Mouse (Mus musculus): ENCODE measurements at regions not wholly inside any gene's neighbourhood (a gene's known extent, or its start where the extent isn't known, plus 50 kb on each side); places are given as distances from the start of the nearest gene placed in this dataset.

- Histone ChIP-seq H3K27ac (ENCODE audit: low read depth, low read length) (no peak overlapping the region), H3K4me2 (ENCODE audit: low read length) (no peak overlapping the region), H3K9me3 (replicated peaks; ENCODE audit: control insufficient read depth, low read length) (no peaks in the 10 kb centered on the region), H3K4me3 (ENCODE audit: low read depth, low read length) (no peak overlapping the region), H3K4me1 (ENCODE audit: control insufficient read depth, insufficient read depth, low read length) (no peaks in the 10 kb centered on the region), H3K27me3 (replicated peaks; ENCODE audit: control insufficient read depth, insufficient read depth, low read length) (peaks cover 5% of the 10 kb centered on the region; the same call in 1 of the 2 replicates), H3K9ac (ENCODE audit: low read length) (no peak overlapping the region), H3K36me3 (ENCODE audit: control insufficient read depth, insufficient read depth, low read length) (no peaks in the 10 kb centered on the region)
- DNase-seq (ENCODE audit: low spot score) (no peak), ATAC-seq (no peak)
- WGBS, result 90% methylated on average over 14 of the region's 14 CpGs
Measured at GRCm38 (mm10) chr9:63841102-63841501, 83.3 kb upstream of the Smad3 start.

- Histone ChIP-seq H3K36me3 (ENCODE audit: control insufficient read depth, insufficient read depth, low read length) (no peaks in the 10 kb centered on the region), H3K4me1 (ENCODE audit: control insufficient read depth, insufficient read depth, low read length) (no peaks in the 10 kb centered on the region), H3K9ac (ENCODE audit: low read length) (no peak overlapping the region), H3K27ac (ENCODE audit: low read depth, low read length) (no peak overlapping the region), H3K9me3 (replicated peaks; ENCODE audit: control insufficient read depth, low read length) (no peaks in the 10 kb centered on the region), H3K4me3 (ENCODE audit: low read depth, low read length) (no peak overlapping the region), H3K4me2 (ENCODE audit: low read length) (no peak overlapping the region), H3K27me3 (replicated peaks; ENCODE audit: control insufficient read depth, insufficient read depth, low read length) (no peaks in the 10 kb centered on the region)
- WGBS, result 89% methylated on average over 14 of the region's 14 CpGs
- no peak for DNase-seq (ENCODE audit: low spot score)
- ATAC-seq, result no peak
Measured at GRCm38 (mm10) chr9:63838996-63839772, 81.4 kb upstream of the Smad3 start.

GRCm38 (mm10) chr9:63837552-63837951, 79.8 kb upstream of the Smad3 start:
- ATAC-seq, result no peak
- H3K27ac ChIP-seq (ENCODE audit: low read depth, low read length), result no peak overlapping the region
- no peaks in the 10 kb centered on the region for H3K27me3 ChIP-seq (replicated peaks; ENCODE audit: control insufficient read depth, insufficient read depth, low read length)
- peak; percentile 13 for DNase-seq (ENCODE audit: low spot score)
- H3K4me1 ChIP-seq (ENCODE audit: control insufficient read depth, insufficient read depth, low read length), result no peaks in the 10 kb centered on the region
- WGBS, result 76% methylated on average over 6 of the region's 6 CpGs
- H3K4me3 ChIP-seq (ENCODE audit: low read depth, low read length), result no peak overlapping the region
- H3K9me3 ChIP-seq (replicated peaks; ENCODE audit: control insufficient read depth, low read length), result no peaks in the 10 kb centered on the region
- H3K36me3 ChIP-seq (ENCODE audit: control insufficient read depth, insufficient read depth, low read length), result no peaks in the 10 kb centered on the region
- H3K9ac ChIP-seq (ENCODE audit: low read length), result no peak overlapping the region
- H3K4me2 ChIP-seq (ENCODE audit: low read length), result no peak overlapping the region

GRCm38 (mm10) chr9:63836565-63837284, 78.9 kb upstream of the Smad3 start:
- DNase-seq (ENCODE audit: low spot score) (no peak), ATAC-seq (no peak)
- Histone ChIP-seq H3K27ac (ENCODE audit: low read depth, low read length) (no peak overlapping the region), H3K36me3 (ENCODE audit: control insufficient read depth, insufficient read depth, low read length) (no peaks in the 10 kb centered on the region), H3K9me3 (replicated peaks; ENCODE audit: control insufficient read depth, low read length) (no peaks in the 10 kb centered on the region), H3K4me3 (ENCODE audit: low read depth, low read length) (no peak overlapping the region), H3K9ac (ENCODE audit: low read length) (no peak overlapping the region), H3K4me2 (ENCODE audit: low read length) (no peak overlapping the region), H3K4me1 (ENCODE audit: control insufficient read depth, insufficient read depth, low read length) (no peaks in the 10 kb centered on the region), H3K27me3 (replicated peaks; ENCODE audit: control insufficient read depth, insufficient read depth, low read length) (no peaks in the 10 kb centered on the region)
- WGBS, result 70% methylated on average over 5 of the region's 5 CpGs

GRCm38 (mm10) chr9:63836036-63836435, 78.2 kb upstream of the Smad3 start:
- H3K27ac ChIP-seq (ENCODE audit: low read depth, low read length), result no peak overlapping the region
- H3K4me1 ChIP-seq (ENCODE audit: control insufficient read depth, insufficient read depth, low read length), result no peaks in the 10 kb centered on the region
- no peaks in the 10 kb centered on the region for H3K36me3 ChIP-seq (ENCODE audit: control insufficient read depth, insufficient read depth, low read length)
- no peak for ATAC-seq
- no peak overlapping the region for H3K4me2 ChIP-seq (ENCODE audit: low read length)
- H3K9me3 ChIP-seq (replicated peaks; ENCODE audit: control insufficient read depth, low read length), result no peaks in the 10 kb centered on the region
- 46% methylated on average over 11 of the region's 11 CpGs for WGBS
- no peak overlapping the region for H3K4me3 ChIP-seq (ENCODE audit: low read depth, low read length)
- H3K9ac ChIP-seq (ENCODE audit: low read length), result no peak overlapping the region
- H3K27me3 ChIP-seq (replicated peaks; ENCODE audit: control insufficient read depth, insufficient read depth, low read length), result no peaks in the 10 kb centered on the region
- DNase-seq (ENCODE audit: low spot score), result peak; percentile 7

GRCm38 (mm10) chr9:63834416-63834815, 76.6 kb upstream of the Smad3 start:
- H3K9ac ChIP-seq (ENCODE audit: low read length), result no peak overlapping the region
- H3K4me2 ChIP-seq (ENCODE audit: low read length), result no peak overlapping the region
- H3K27ac ChIP-seq (ENCODE audit: low read depth, low read length), result no peak overlapping the region
- DNase-seq (ENCODE audit: low spot score) (no peak), ATAC-seq (no peak)
- H3K4me3 ChIP-seq (ENCODE audit: low read depth, low read length), result no peak overlapping the region
- no peaks in the 10 kb centered on the region for H3K36me3 ChIP-seq (ENCODE audit: control insufficient read depth, insufficient read depth, low read length)
- no peaks in the 10 kb centered on the region for H3K9me3 ChIP-seq (replicated peaks; ENCODE audit: control insufficient read depth, low read length)
- no peaks in the 10 kb centered on the region for H3K4me1 ChIP-seq (ENCODE audit: control insufficient read depth, insufficient read depth, low read length)
- WGBS, result 79% methylated on average over 3 of the region's 3 CpGs
- H3K27me3 ChIP-seq (replicated peaks; ENCODE audit: control insufficient read depth, insufficient read depth, low read length), result no peaks in the 10 kb centered on the region

- H3K36me3 ChIP-seq (ENCODE audit: control insufficient read depth, insufficient read depth, low read length), result no peaks in the 10 kb centered on the region
- no peak overlapping the region for H3K4me3 ChIP-seq (ENCODE audit: low read depth, low read length)
- WGBS, result 84% methylated on average over 3 of the region's 3 CpGs
- no peaks in the 10 kb centered on the region for H3K27me3 ChIP-seq (replicated peaks; ENCODE audit: control insufficient read depth, insufficient read depth, low read length)
- no peak overlapping the region for H3K27ac ChIP-seq (ENCODE audit: low read depth, low read length)
- no peak for ATAC-seq
- no peak for DNase-seq (ENCODE audit: low spot score)
- no peak overlapping the region for H3K9ac ChIP-seq (ENCODE audit: low read length)
- H3K4me2 ChIP-seq (ENCODE audit: low read length), result no peak overlapping the region
- no peaks in the 10 kb centered on the region for H3K9me3 ChIP-seq (replicated peaks; ENCODE audit: control insufficient read depth, low read length)
- H3K4me1 ChIP-seq (ENCODE audit: control insufficient read depth, insufficient read depth, low read length), result no peaks in the 10 kb centered on the region
Measured at GRCm38 (mm10) chr9:63818163-63818562, 60.4 kb upstream of the Smad3 start.

GRCm38 (mm10) chr9:63816540-63816939, 58.7 kb upstream of the Smad3 start:
- Histone ChIP-seq H3K4me1 (ENCODE audit: control insufficient read depth, insufficient read depth, low read length) (no peaks in the 10 kb centered on the region; the same call in 1 of the 2 replicates), H3K36me3 (ENCODE audit: control insufficient read depth, insufficient read depth, low read length) (no peaks in the 10 kb centered on the region), H3K4me2 (ENCODE audit: low read length) (no peak overlapping the region), H3K27ac (ENCODE audit: low read depth, low read length) (no peak overlapping the region), H3K27me3 (replicated peaks; ENCODE audit: control insufficient read depth, insufficient read depth, low read length) (no peaks in the 10 kb centered on the region), H3K9ac (ENCODE audit: low read length) (no peak overlapping the region), H3K9me3 (replicated peaks; ENCODE audit: control insufficient read depth, low read length) (no peaks in the 10 kb centered on the region), H3K4me3 (ENCODE audit: low read depth, low read length) (no peak overlapping the region)
- DNase-seq (ENCODE audit: low spot score) (no peak), ATAC-seq (no peak)
- 55% methylated on average over 2 of the region's 2 CpGs for WGBS
